In genomic region chr9:32186489-32186888, GRCm38 (mm10) we compare ENCODE assay signal across 11 mouse cellular contexts.
DNase-seq lines count a peak whose midpoint lies in the region; ATAC-seq lines count a peak whose summit lies in the region.
"Had no signal": no experiment of that assay in that cellular context is flagged by ENCODE, and none has a peak within 500 bp of the region (broad histone marks: within the 10 kb centered on the region; RNA-seq: fewer than 3 reads in every experiment).

No protein-coding gene starts in this region.

- DNase-seq in embryo, embryonic 10 days (ENCODE audit: low spot score) = peak; percentile 58
- no peak for DNase-seq in embryo, embryonic 9.5 days (ENCODE audit: extremely low spot score)
- DNase-seq in neural tube, embryonic 11.5 days (ENCODE audit: low spot score) = peak; percentile 25
- DNase-seq in embryonic facial prominence, embryonic 10.5 days (ENCODE audit: low spot score) = peak; percentile 21
- peak; percentile 41 for DNase-seq in retina, postnatal 1 day
- DNase-seq in cerebellum, postnatal 25 days = no peak
- no peak for DNase-seq in layer of hippocampus, adult 18-20 months (ENCODE audit: low spot score in 2 of 2)

- 95% methylated on average over 2 of the region's 2 CpGs for WGBS in neural tube, embryonic 11.5 days
- WGBS in neural tube, embryonic 15.5 days = 92% methylated on average over 2 of the region's 2 CpGs
- WGBS in embryonic facial prominence, embryonic 10.5 days = 89% methylated on average over 2 of the region's 2 CpGs

- H3K36me3 ChIP-seq in neural tube, embryonic 11.5 days (ENCODE audit: control insufficient read depth, insufficient read depth, low read length) = peaks cover 2% of the 10 kb centered on the region; the same call in 1 of the 2 replicates
- peaks cover 28% of the 10 kb centered on the region for H3K36me3 ChIP-seq in neural tube, embryonic 15.5 days
- H3K36me3 ChIP-seq in embryonic facial prominence, embryonic 10.5 days (replicated peaks) = peaks cover 47% of the 10 kb centered on the region
- H3K36me3 ChIP-seq: G1E had no signal

- H3K4me2 ChIP-seq in neural tube, embryonic 11.5 days (ENCODE audit: low read depth) = no peak overlapping the region
- H3K4me2 ChIP-seq in neural tube, embryonic 15.5 days = no peak overlapping the region

- H3K27me3 ChIP-seq in neural tube, embryonic 11.5 days (ENCODE audit: control insufficient read depth, insufficient read depth, low read length) = no peaks in the 10 kb centered on the region
- H3K27me3 ChIP-seq in neural tube, embryonic 15.5 days (replicated peaks) = no peaks in the 10 kb centered on the region
- no peaks in the 10 kb centered on the region for H3K27me3 ChIP-seq in embryonic facial prominence, embryonic 10.5 days (replicated peaks; ENCODE audit: low read depth, poor library complexity, severe bottlenecking)

- H3K9me3 ChIP-seq in neural tube, embryonic 11.5 days (ENCODE audit: control insufficient read depth, low read length) = no peaks in the 10 kb centered on the region
- H3K9me3 ChIP-seq in neural tube, embryonic 15.5 days (replicated peaks) = no peaks in the 10 kb centered on the region
- H3K9me3 ChIP-seq in embryonic facial prominence, embryonic 10.5 days = no peaks in the 10 kb centered on the region
- H3K9me3 ChIP-seq: megakaryocyte, embryonic 14.5 days had no signal

- ATAC-seq in neural tube, embryonic 11.5 days (ENCODE audit: insufficient read depth, low FRiP score, low TSS enrichment) = no peak
- no peak for ATAC-seq in neural tube, embryonic 15.5 days (ENCODE audit: low FRiP score)

- no peak overlapping the region for H3K27ac ChIP-seq in neural tube, embryonic 11.5 days (ENCODE audit: low read depth, low read length)
- no peak overlapping the region for H3K27ac ChIP-seq in neural tube, embryonic 15.5 days (replicated peaks)
- H3K27ac ChIP-seq in embryonic facial prominence, embryonic 10.5 days (replicated peaks) = no peak overlapping the region

- H3K9ac ChIP-seq in neural tube, embryonic 11.5 days (ENCODE audit: low read length) = no peak overlapping the region
- H3K9ac ChIP-seq in neural tube, embryonic 15.5 days (replicated peaks) = no peak overlapping the region

- no peaks in the 10 kb centered on the region for H3K4me1 ChIP-seq in neural tube, embryonic 11.5 days (ENCODE audit: control insufficient read depth, insufficient read depth, low read length)
- H3K4me1 ChIP-seq in neural tube, embryonic 15.5 days = peaks cover 4% of the 10 kb centered on the region; the same call in 1 of the 2 replicates
- no peaks in the 10 kb centered on the region for H3K4me1 ChIP-seq in embryonic facial prominence, embryonic 10.5 days

- no peak overlapping the region for H3K4me3 ChIP-seq in neural tube, embryonic 11.5 days (ENCODE audit: low read depth, low read length)
- H3K4me3 ChIP-seq in neural tube, embryonic 15.5 days (replicated peaks) = no peak overlapping the region
- no peak overlapping the region for H3K4me3 ChIP-seq in embryonic facial prominence, embryonic 10.5 days
- H3K4me3 ChIP-seq: erythroblast, embryonic 14.5 days; megakaryocyte, embryonic 14.5 days had no signal

Comparison
In these comparisons a context has a peak if more than half of its experiments do, and no peak if none do; other contexts are left out.
1. DNase-seq: peak in embryo, embryonic 10 days (single experiment), neural tube, embryonic 11.5 days (single experiment), embryonic facial prominence, embryonic 10.5 days (single experiment) and retina, postnatal 1 day (single experiment); none in embryo, embryonic 9.5 days (single experiment), cerebellum, postnatal 25 days (0 of 2) and layer of hippocampus, adult 18-20 months (0 of 2).